Mouse (Mus musculus) cerebellum, postnatal 14 days (tissue): ENCODE results near the gene Dlgap1.
A peak's percentile ranks its signal among the peaks of the same experiment; 100 is the strongest.

Source experiments
- DNase-seq, 2 experiments: peaks; one replicate each; pipeline ENCODE4 v3.0.0; 2021; ENCODE audit warnings: mixed read lengths in 2 of 2

Dlgap1 gene

DNA sequence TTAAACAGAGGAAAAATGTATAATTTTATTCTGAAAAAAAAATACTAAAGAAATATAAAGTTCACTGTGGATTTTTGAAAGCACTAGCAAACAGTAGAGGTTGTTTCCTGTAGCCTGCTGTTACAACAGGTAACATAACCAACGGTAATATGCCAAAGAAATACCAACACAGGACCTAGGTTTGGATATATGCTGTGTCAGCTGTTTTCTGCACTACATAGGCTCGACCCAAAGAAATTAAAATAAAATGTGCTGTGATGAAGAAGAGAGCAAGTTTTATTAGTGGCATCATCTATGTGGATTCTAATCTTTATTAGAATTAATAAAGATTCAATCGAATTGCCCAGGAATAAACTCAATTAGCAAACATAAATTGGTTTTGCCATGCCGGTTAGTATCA lies 378.5 kb downstream of the Dlgap1 start:
- no peak for DNase-seq

DNA sequence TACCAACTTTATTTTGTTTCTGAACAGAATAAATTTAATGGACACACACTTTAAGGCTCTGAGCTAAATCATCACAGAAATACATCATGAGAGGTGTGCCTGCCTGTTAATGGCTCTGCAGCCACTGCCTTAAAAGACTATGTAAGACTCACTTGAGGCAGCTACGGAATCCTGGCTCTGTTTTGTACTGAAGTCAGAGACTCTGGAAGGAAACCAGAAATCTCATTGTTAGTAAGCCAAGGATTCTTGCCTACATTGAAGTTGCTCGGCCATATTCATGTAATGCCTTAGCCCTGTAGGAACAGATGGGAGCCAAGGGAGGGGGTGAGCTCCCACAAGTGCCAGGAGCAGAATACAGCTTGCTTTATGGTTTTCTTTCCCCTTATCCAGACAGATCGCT lies 394.7 kb downstream of the Dlgap1 start:
- peak; percentile 80 to 89 for DNase-seq

DNA sequence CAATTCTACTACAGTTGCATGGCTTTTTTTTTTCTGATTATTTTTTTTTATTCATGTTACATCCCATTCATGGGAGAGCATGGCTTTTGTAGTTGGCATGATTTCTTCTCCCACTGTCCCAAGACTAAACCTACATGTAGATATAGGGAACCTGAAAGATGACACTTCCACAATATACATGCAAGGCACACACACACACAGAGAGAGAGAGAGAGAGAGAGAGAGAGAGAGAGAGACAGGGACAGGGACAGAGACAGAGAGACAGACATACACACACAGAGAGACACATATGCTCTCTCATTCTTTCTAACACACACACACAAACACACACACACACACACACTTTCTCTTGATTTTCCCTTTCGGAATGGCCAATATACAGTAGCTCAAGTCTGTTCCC lies 395.1 kb downstream of the Dlgap1 start:
- DNase-seq = no peak

DNA sequence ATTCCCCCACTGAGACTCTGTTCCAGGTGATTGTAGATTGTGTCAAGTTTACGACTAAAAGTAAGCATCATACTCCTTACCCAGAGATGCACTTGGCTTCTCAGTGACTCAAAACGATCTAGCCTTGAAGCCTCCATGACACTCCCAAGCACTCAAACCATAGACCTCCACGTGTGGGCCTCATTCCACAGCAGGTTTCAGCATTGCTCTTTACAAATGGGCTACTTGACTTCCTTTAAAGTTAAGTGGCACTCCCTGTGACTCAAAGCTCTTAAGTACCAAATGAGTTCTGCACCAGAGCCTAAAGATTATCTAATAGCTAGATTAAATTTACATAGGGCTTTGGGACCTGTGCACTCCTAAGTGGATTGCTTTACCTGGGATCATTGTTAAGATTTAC lies 400.3 kb downstream of the Dlgap1 start:
- DNase-seq = no peak

DNA sequence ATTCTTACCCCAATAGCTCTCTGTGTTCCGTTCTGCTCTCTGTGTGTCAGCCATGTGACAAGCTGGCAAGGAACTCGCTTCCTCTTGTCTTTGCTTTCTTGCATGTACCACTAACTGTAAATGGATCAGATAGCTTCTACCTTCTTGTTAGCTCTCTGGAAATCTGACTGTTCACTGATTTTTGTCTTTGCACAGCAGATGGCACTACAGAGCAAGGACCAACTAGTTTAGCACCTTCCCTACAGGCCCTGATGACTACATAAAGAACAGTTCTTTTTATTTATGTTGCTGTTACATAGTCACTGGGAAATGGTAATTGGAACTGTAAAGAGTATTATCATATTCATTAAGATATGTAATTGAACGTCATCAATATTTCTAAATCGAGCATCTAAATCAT lies 408.1 kb downstream of the Dlgap1 start:
- DNase-seq = peak; percentile 67 to 69

DNA sequence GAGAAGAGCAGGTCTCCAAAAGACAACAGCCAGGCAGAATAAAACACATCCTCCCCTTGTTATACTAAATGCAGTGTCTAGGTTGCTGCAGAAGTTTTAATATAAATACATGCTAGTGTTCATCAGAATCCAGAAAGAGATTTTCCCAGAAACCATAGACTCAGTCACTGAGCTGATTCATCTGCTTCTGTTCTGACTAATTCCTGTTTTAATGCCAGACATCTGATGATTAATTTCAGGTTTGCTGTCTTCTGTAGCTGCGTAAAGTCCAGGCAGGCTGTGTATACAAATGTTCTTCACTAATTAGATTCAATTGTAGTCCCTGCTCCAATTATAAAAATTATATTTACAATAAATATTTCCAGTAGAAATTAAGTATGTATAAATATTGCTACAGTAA lies 419.6 kb downstream of the Dlgap1 start:
- no peak for DNase-seq

DNA sequence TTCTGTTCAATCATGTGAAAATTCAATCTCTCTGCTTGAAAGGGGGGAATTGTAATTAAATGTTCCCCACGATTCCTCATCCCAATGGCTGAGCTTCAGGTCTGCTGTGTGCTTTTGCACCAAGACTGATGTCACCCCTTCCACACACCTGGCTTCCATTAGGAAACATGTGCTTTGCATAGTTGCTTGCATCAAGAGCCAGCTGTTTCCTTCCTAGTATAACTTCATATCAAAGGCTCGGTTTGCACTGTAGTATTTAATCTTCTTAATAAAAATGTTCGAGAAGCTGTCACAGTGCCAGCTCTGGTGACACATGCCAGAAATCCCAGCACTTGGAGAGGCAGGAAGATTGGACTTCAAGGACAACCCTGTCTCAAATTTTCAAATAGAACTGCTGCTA lies 428.3 kb downstream of the Dlgap1 start:
- DNase-seq = peak; percentile 37 to 50

DNA sequence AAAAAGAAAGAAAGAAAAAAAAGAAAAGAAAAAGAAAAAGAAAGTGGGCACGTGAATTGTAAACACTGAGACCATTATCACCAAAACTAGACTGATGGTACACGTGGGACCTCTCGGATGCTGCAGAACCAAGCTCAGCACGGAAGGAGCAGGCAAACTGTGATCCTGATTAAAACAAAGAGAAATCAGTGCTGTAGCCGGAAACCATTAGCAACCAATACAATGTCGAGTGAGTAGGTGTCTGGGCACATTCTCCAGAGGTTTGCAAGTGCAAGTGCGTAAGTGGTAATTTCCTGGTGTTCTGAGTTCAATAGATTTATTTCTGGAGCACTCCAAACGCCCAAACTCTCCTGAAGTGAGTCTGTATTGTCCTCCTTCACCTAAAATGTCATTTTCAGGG lies 428.8 kb downstream of the Dlgap1 start:
- DNase-seq = no peak

DNA sequence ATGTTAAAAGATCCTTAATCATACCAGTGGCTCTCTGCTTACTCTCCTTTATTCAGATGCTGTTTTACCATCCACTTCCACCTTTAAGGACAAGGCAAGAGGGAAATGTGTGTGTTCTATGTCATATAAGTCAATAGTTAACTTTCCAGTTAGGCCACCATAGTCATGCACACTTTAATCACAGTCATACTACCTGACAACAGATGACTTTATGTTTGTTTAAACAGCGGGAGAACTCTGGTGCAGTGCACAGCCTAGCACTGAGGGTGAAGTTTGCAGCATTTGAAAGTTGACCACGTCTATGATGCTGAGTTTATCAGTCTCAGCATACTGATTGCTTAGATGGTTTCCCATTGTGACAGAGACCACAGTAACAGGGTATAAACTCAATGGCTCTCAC lies 433.0 kb downstream of the Dlgap1 start:
- DNase-seq = no peak

DNA sequence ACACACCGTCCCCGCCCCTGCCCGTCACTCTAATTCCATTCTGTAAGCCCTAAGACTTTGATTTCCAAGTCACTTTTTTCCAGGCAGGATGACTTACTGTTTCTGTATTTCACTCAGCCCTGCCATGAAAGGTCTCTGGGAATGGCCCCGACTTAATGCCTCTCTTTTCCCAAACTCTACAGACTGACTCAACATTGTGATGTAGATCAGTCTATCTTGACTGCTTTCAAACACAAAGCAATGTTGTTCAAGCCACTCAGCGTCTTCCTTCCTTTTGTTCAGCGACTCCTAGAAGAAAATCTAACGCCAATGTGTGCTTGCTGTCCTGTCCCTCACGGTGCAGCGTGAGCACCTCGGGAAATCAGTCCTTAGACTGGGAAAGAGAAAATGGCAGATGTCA lies 434.9 kb downstream of the Dlgap1 start:
- DNase-seq = no peak

DNA sequence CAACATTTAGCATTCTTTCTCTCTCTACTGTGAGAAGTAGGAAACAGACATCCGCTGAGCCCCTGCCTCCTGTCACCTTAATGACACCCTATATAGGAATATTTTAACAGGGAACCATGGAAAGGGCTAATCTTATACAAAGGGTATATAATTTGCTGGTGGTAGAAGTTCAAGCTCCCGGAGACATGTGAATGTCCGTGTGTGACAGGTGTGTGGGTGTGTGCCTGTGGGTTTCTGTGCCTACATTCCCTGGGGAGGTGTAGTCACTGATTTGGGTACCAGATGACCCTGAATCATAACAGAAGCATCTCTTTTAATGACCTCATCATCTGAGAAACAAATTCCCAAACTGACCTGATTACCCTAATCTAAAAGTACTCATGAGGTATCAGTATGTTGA lies 445.3 kb downstream of the Dlgap1 start:
- no peak for DNase-seq

DNA sequence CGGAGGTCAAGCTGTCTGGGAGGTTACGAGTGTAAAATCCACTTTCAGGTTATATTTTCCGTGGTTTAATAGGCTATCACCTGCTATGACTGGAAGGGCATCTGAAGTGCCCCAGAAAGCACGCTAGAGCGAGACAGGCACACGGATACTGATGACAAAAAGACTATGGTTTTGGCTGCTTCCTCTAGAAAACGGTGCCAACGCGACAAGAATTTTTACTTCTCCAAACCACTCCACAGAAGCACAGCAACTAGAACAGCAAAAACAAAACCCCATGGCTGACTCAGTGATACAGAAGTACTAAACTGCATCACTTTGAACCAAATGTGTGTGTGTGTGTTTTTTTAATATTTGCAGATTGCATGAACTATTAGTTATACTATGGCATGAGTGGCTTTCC lies 459.0 kb downstream of the Dlgap1 start:
- no peak for DNase-seq

DNA sequence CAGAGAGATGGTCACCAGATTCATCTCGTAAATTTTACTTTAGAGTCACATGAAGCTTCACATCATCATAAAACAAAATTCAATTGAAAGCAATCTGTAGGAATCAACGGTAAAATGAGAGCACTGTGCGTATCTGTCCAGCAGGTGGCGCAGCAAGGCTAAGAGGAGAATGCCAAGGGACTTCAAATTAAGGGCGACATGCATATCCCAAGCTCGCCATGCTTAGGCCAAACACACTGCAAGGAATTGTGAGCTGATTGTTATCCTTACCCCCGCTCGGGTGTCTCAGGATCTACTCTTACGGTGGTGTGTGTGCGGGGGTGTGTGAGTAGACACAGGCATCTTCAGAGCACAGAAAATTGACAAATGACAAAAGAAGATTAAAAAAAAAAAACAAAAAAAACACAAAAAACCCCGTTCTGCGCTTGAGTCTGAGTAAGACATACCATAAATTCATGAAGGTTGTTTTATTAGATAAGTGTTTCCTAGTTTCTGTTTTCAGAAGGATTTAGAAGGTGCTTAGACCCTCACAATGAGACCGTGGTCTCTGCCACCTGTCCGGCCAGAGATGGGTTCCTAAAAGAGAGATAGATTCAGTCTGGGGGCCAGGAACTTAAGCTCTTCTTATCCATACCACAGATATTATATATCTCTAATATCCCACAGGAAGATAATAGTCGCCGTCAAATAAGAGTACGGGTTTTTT lies 461.0 kb downstream of the Dlgap1 start:
- peak; percentile 93 to 95 for DNase-seq

DNA sequence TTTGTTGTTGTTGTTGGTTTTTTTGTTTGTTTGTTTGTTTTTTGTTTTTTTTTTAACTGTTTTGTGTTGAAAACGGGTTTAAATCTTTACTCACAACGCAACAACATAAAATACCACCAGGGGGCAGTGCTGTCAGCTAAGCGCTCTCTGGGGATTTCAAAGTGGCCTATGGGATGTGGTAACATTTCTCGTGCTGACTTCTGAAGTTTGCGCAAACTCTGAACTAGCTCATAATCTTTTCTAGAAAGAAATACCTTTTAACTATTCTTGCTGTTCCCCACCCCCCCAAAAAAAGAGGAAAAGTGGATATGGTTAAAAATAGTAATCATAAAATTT lies 461.5 kb downstream of the Dlgap1 start:
- peak; percentile 83 to 86 for DNase-seq

DNA sequence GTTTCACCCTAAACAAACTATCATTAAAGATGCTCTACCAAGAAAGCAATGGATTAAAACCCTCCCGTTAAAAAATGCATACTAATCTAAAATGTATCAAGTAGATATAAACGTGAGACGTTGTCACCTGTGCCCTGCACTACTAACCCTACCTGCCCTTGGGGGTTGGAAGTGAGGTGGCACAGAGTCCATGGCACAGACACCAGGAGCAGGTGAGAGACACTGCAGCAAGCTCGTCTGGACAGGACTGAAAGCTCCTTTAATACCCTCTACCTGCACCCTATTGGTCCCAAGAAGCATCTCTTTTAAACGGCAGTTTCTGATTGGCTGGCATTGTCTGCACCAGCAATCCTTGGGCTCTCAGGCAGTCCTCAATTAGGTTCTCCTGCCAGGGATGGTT lies 464.0 kb downstream of the Dlgap1 start:
- no peak for DNase-seq

DNA sequence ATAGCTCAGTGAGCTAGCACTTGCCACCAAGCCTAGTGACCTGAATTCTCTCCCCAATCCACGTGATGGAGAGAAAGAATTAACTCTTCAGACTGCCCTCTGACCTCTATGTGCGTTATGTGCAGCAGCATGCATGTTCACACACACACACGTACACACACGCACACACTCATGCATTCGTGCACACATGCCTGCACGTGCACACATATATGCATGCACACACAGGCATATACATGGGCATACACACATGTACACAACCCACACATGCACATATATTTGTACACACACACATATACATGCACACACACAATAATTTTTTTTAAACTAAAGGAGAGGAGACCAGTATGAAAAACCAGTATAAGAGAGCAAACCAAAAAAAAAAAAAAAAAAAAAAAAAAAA lies 465.7 kb downstream of the Dlgap1 start:
- DNase-seq = no peak

DNA sequence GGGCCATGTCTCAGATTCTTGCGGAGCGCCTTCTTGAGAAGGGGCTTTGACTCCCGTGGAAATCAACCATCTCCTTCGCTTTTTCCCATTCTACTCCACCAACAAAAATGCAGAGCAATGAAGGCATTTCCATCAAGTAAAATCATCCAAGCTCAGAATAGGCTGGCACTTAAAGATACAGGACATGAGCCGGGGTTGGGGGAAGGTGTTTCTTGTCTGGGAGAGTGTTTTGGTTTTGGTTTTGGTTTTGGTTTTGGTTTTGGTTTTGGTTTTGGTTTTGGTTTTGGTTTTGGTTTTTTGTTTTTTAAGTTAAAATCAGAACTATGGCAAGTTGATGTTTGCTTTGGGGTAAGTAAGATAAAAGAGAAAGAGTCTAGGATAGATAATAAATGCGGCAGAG lies 466.7 kb downstream of the Dlgap1 start:
- no peak for DNase-seq

DNA sequence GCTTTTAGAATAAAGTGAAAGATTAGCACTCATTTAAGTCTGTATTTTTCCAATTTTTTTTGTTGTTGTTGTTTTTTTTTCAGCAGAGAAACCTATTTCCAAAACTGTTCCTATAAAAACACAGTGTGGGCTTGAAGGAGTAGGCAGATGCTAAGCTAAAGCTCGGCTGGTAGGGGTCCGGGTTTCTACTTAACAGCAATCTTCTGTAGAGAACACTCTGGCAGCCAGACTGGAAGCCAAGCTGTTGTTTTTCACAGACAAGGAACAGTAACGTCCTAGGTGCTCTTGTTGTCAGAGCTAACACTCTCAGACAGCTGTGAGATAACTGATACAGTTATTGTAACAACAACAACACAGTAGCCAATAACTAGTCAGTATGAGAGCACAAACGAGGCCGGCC lies 468.4 kb downstream of the Dlgap1 start:
- no peak for DNase-seq

DNA sequence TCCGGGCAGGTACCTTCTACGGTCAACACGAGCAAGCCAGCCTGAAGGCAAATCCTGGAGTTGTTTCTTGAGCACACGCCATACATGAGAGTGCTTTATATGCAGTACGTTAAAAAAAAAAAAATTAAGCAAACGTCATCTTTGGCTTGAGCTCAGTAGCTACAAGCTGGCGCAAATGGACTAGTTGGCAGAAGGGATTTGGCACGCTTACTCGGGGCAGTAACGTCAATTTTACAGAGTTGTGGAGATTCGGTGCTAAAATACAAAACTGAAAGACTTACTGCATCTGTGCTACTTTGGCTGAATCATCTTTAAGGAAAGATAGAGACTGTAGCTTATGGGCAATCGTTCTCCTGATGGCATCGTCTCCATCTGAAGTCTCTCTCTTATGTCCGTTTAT lies 474.1 kb downstream of the Dlgap1 start:
- DNase-seq = peak; percentile 78 to 79

DNA sequence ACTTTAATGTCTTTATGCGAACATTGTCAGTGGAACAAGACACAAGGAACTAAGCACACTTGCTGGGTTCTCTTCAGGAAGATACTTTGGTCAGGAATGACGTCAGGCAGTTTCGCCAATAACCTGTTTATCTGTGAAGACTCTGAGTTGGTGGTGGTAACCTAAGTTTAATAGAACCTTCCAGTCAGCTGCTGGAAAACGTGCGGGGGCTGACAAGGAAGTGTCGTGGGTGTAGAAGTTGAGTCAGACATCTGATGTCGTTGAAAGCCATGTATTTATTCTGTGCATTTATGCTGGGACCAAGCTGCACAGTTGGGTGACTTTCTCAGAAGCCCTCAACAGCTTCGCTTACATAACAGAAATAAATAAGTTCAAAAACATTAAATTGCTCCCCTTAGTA lies 477.6 kb downstream of the Dlgap1 start:
- DNase-seq = no peak

DNA sequence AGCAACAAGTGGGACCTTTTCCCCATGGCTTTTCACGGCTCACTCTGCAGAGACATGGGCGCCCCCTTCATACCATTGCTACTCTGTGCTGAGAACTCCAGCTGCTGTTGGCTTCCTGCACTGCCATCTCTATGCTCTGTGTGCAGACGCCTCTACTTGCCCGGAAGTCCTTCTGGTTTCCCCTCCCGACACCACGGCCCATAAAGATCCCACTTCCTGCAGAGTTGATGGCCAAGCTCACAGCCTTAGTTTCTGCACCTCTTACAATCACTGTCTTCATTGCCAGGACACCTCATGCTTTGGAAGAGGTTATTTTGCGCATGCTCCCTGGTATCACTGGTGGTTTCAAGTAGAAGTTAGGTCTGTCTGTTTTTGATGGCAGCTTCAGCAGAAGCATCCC lies 486.2 kb downstream of the Dlgap1 start:
- DNase-seq = no peak

DNA sequence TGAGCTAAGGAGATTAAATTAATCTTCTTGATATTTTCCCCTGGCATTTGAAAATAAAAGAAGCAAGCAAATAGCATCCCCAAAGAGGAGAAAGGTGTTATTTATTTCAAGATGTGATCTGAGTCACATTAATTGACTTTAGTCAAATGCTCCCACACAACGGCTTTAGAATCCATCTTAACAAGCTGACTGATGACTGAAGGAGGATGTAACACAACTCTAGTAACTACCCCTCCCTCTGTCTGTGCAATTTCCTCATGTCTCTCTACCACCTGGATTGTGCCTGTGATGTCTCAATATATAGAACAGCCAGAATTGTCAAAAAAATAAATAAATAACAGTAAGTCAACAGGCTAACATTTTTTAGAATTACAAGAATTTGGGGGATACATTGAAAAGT lies 488.2 kb downstream of the Dlgap1 start:
- no peak for DNase-seq

DNA sequence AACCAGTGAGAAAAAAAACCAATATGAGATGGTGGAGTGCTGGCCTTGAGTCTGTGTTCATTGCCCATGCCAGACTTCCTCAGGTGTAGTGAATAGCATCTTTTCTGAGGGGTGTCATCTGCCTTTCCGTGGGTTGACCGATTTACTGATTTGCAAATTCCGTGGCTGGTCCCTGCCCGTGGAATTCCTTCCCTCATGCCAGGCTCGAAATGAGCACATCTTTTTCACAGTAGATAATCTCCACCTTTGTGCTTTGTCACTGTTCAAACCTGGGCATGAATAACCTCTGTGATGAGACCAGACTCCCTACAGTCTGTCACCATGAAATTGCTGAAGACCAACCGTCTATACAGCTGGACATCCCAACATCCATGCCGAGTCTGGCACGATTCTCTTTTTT lies 493.4 kb downstream of the Dlgap1 start:
- DNase-seq = peak; percentile 41 to 64

DNA sequence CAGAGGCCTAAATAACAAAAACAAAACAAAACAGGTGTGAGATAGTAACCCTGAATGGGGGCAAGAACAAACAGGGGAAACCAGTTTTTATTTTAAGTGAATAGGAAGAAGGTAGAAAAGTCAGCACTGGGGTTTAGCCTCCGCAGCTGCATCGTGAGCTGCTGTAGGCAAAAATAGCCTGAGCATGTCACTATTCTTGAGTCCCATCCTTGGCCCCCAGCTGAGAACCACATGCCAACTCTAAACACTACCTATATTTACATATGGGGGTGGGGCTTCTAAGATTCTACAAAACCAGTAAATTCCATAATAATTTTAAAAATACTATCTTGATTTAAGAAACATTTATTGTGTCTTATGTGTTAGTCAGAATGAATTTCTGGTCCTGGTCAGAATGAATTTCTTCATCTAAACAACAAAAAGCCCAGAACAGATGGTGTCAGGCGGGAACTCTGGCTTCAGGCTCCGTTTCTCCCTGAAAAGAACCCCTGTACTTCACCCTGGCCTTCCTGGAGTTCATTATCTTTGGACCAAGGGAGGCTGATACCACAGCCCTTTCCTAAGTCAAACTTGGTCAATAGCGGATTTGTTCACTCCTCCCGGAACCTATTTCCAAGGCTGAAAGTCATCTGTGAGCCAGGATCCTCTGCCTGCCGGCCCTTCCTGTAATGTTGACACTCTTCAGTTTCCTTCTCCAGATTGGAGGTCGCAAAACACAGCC lies 494.1 kb downstream of the Dlgap1 start:
- peak; percentile 71 to 79 for DNase-seq

DNA sequence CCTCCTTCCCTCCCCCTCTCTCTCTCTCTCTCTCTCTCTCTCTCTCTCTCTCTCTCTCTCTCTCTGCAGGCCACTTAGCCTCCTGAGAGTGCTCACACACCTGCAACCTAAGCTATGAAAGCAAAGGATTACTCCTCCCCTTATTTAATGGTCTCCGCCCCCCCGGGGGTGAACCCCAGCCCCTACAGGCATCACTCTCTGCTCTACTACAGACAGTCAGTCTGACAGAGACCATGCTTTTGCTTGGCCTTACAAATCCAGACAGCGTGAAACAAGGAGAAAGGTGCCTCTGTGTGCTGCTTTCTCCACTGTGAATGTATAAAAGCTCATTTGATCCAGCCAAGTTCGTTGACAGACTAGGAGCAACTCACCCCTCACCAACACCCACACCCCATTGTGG lies 497.5 kb downstream of the Dlgap1 start:
- DNase-seq = no peak
